Mouse (Mus musculus): ENCODE results near the gene Zranb2.

DNA sequence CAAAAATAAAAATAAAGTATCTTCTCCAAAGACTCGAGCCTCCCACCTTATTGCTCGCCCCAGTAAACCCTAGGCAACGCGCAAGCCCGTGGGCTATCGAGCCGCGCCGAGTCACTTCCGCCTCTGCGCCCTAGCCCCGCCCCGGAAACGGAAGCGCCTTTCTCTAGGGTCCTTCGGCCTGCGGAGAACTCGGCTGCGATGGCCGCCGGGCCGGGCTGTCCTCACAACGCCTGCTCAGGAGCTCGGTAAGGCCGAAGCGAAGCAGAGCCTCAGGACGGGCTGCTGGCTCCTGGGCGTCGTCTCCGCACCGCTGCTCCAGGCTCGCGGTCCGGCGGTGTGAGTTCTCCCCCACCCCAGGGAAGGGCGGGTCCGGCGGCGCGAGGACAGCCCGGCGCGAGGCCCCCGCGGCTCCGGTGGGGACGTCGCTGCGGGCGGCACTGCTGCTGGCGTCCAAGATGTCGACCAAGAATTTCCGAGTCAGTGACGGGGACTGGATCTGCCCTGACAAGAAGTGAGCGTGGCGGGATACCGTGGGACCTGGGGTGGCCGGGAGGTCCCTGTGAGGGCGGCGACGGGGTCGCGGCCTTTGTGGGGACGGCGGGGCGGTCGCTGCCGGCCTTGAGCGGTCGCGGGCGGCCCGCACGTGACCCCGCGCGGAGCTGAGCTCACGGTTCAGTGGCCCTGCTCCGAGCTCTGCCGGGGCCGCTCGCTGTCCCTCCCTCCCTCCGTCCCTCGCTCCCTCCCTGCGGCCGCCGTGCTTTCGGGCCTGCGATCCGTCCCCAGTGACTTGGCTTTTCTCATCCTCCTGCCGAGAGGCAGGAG is at the start of gene Zranb2:
- TF ChIP-seq POLR2A (IDR thresholded peaks at IDR 0.05; ENCODE audit: low read depth, low read length) (peak; percentile 7; the same call in 1 of the 2 replicates), CTCF (IDR thresholded peaks at IDR 0.05; ENCODE audit: extremely low read depth, insufficient read depth, insufficient read length, insufficient replicate concordance) (no peak)
